Mouse (Mus musculus) heart, embryonic 11.5 days (tissue): ENCODE measurements around the gene Rad52. TPM values are rescaled to one million over a fixed set of nuclear protein-coding genes. Genes with fewer than 3 reads are reported as not detected.

Experiments
- polyA plus RNA-seq: library from polyadenylated mRNA; unstranded; fragments of >200 nt; fragmentation: Nextera tagmentation; extraction: Ambion mirVana; gene quantifications from 2 replicates; pipeline ENCODE4 v1.2.1, GENCODE M21; 2014

The Rad52 gene
- polyA plus RNA-seq, 1 experiment from 2014 or later: 18.4 TPM

Other genes starting within 250 kb of the Rad52 start
- gene Erc1, start 54.5 kb upstream of the Rad52 start, polyA plus RNA-seq: 17.6 and 21.8 TPM in 2 replicates
- gene Wnk1, start 136.0 kb downstream of the Rad52 start, polyA plus RNA-seq: 85.6 and 112 TPM in 2 replicates
- gene Ninj2, start 190.7 kb downstream of the Rad52 start, polyA plus RNA-seq: not detected in 2 replicates